Mouse (Mus musculus): ENCODE data around the gene Lrrc7. TPM values are rescaled to one million over a fixed set of nuclear protein-coding genes. Genes with fewer than 3 reads are reported as not detected.

Gene Lrrc7
- total RNA-seq, 1 experiment, result not detected

GRCm38 (mm10) chr3:158554280-158554679 lies 7.7 kb downstream of the Lrrc7 start:
- no peak for TF ChIP-seq MAFK (IDR thresholded peaks at IDR 0.05; ENCODE audit: insufficient read depth, low read depth, low read length)
- TF ChIP-seq CHD2 (IDR thresholded peaks at IDR 0.05; ENCODE audit: low read depth, low read length), result no peak
- no peak for TF ChIP-seq ZC3H11A (IDR thresholded peaks at IDR 0.05; ENCODE audit: borderline replicate concordance, low read depth, low read length)
- TF ChIP-seq ZNF384 (IDR thresholded peaks at IDR 0.05; ENCODE audit: low read depth, low read length), result no peak
- no peak for TF ChIP-seq HCFC1 (IDR thresholded peaks at IDR 0.05; ENCODE audit: borderline replicate concordance, insufficient read depth, low read length)
- in situ Hi-C loops (cut with MboI; ENCODE audit: low sequenced_read_pairs in 2 of 2, unreplicated experiment in 2 of 2), result no loop called here
- no peak overlapping the region for H3K27ac ChIP-seq (ENCODE audit: insufficient read depth, low read depth, low read length, poor library complexity, severe bottlenecking)
- DNase-seq (ENCODE audit: low read depth, low spot score), result no peak
- H3K4me1 ChIP-seq (ENCODE audit: control insufficient read depth in 2 of 2, insufficient read depth in 2 of 2, low read length in 2 of 2, poor library complexity in 1 of 2), result peaks cover 0 to 2% of the 10 kb centered on the region in 2 experiments; a peak in 1 of 4 replicates
- no peaks in the 10 kb centered on the region for H3K9me3 ChIP-seq (ENCODE audit: control insufficient read depth, insufficient read depth, low read depth, low read length)
- no peak overlapping the region for H3K4me3 ChIP-seq (ENCODE audit: insufficient read depth in 1 of 2, low read depth in 1 of 2, low read length in 2 of 2, poor library complexity in 1 of 2, severe bottlenecking in 1 of 2)
- no peaks in the 10 kb centered on the region for H3K36me3 ChIP-seq (ENCODE audit: control insufficient read depth, insufficient read depth, low read length, poor library complexity, severe bottlenecking)
- no peak overlapping the region for H3K9ac ChIP-seq (ENCODE audit: insufficient read depth, low read depth, low read length, poor library complexity, severe bottlenecking)

GRCm38 (mm10) chr3:158552105-158552504 lies 9.9 kb downstream of the Lrrc7 start:
- Histone ChIP-seq H3K27ac (ENCODE audit: insufficient read depth, low read depth, low read length, poor library complexity, severe bottlenecking) (no peak overlapping the region), H3K4me1 (ENCODE audit: control insufficient read depth in 2 of 2, insufficient read depth in 2 of 2, low read length in 2 of 2, poor library complexity in 1 of 2) (no peaks in the 10 kb centered on the region; a peak in 1 of 4 replicates), H3K4me3 (ENCODE audit: insufficient read depth in 1 of 2, low read depth in 1 of 2, low read length in 2 of 2, poor library complexity in 1 of 2, severe bottlenecking in 1 of 2) (no peak overlapping the region), H3K9ac (ENCODE audit: insufficient read depth, low read depth, low read length, poor library complexity, severe bottlenecking) (no peak overlapping the region), H3K9me3 (ENCODE audit: control insufficient read depth, insufficient read depth, low read depth, low read length) (no peaks in the 10 kb centered on the region), H3K36me3 (ENCODE audit: control insufficient read depth, insufficient read depth, low read length, poor library complexity, severe bottlenecking) (no peaks in the 10 kb centered on the region)
- no peak for TF ChIP-seq HCFC1 (IDR thresholded peaks at IDR 0.05; ENCODE audit: borderline replicate concordance, insufficient read depth, low read length)
- no peak for TF ChIP-seq ZC3H11A (IDR thresholded peaks at IDR 0.05; ENCODE audit: borderline replicate concordance, low read depth, low read length)
- TF ChIP-seq MAFK (IDR thresholded peaks at IDR 0.05; ENCODE audit: insufficient read depth, low read depth, low read length), result no peak
- no peak for TF ChIP-seq ZNF384 (IDR thresholded peaks at IDR 0.05; ENCODE audit: low read depth, low read length)
- TF ChIP-seq CHD2 (IDR thresholded peaks at IDR 0.05; ENCODE audit: low read depth, low read length), result no peak
- in situ Hi-C loops (cut with MboI; ENCODE audit: low sequenced_read_pairs in 2 of 2, unreplicated experiment in 2 of 2), result no loop called here
- no peak for DNase-seq (ENCODE audit: low read depth, low spot score)

DNA sequence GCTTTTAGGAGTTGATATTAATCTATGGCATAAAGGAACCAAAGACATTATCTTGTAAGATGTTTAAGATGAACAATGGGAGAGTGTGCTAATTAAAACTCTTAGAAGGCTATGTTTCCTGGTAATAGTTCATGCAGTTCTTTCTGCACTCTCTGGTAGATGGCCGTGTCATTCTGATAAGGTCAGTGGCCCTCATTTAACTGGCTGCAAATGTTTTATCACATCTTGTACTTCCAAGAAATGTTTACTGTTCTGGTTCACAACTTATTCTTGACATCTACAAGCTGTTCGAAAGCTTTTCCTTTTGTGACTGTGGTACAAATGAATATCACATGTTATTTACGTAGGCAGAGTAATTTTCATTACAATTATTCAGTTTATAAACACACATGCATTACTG lies 18.5 kb downstream of the Lrrc7 start:
- no peak for DNase-seq (ENCODE audit: low read depth, low spot score)
- no peak overlapping the region for H3K9ac ChIP-seq (ENCODE audit: insufficient read depth, low read depth, low read length, poor library complexity, severe bottlenecking)
- no peak for TF ChIP-seq CHD2 (IDR thresholded peaks at IDR 0.05; ENCODE audit: low read depth, low read length)
- no peak for TF ChIP-seq HCFC1 (IDR thresholded peaks at IDR 0.05; ENCODE audit: borderline replicate concordance, insufficient read depth, low read length)
- no peak for TF ChIP-seq ZNF384 (IDR thresholded peaks at IDR 0.05; ENCODE audit: low read depth, low read length)
- TF ChIP-seq ZC3H11A (IDR thresholded peaks at IDR 0.05; ENCODE audit: borderline replicate concordance, low read depth, low read length), result no peak
- TF ChIP-seq MAFK (IDR thresholded peaks at IDR 0.05; ENCODE audit: insufficient read depth, low read depth, low read length), result no peak
- no peak overlapping the region for H3K4me3 ChIP-seq (ENCODE audit: insufficient read depth in 1 of 2, low read depth in 1 of 2, low read length in 2 of 2, poor library complexity in 1 of 2, severe bottlenecking in 1 of 2)
- no peak overlapping the region for H3K27ac ChIP-seq (ENCODE audit: insufficient read depth, low read depth, low read length, poor library complexity, severe bottlenecking)
- H3K9me3 ChIP-seq (ENCODE audit: control insufficient read depth, insufficient read depth, low read depth, low read length), result no peaks in the 10 kb centered on the region
- H3K36me3 ChIP-seq (ENCODE audit: control insufficient read depth, insufficient read depth, low read length, poor library complexity, severe bottlenecking), result no peaks in the 10 kb centered on the region
- H3K4me1 ChIP-seq (ENCODE audit: control insufficient read depth in 2 of 2, insufficient read depth in 2 of 2, low read length in 2 of 2, poor library complexity in 1 of 2), result no peaks in the 10 kb centered on the region
- in situ Hi-C loops (cut with MboI; ENCODE audit: low sequenced_read_pairs in 2 of 2, unreplicated experiment in 2 of 2), result no loop called here

GRCm38 (mm10) chr3:158532859-158533258 lies 29.2 kb downstream of the Lrrc7 start:
- no peaks in the 10 kb centered on the region for H3K36me3 ChIP-seq (ENCODE audit: control insufficient read depth, insufficient read depth, low read length, poor library complexity, severe bottlenecking)
- in situ Hi-C loops (cut with MboI; ENCODE audit: low sequenced_read_pairs in 2 of 2, unreplicated experiment in 2 of 2), result no loop called here
- H3K4me1 ChIP-seq (ENCODE audit: control insufficient read depth in 2 of 2, insufficient read depth in 2 of 2, low read length in 2 of 2, poor library complexity in 1 of 2), result no peaks in the 10 kb centered on the region
- H3K27ac ChIP-seq (ENCODE audit: insufficient read depth, low read depth, low read length, poor library complexity, severe bottlenecking), result no peak overlapping the region
- no peak overlapping the region for H3K4me3 ChIP-seq (ENCODE audit: insufficient read depth in 1 of 2, low read depth in 1 of 2, low read length in 2 of 2, poor library complexity in 1 of 2, severe bottlenecking in 1 of 2)
- H3K9me3 ChIP-seq (ENCODE audit: control insufficient read depth, insufficient read depth, low read depth, low read length), result no peaks in the 10 kb centered on the region
- no peak for TF ChIP-seq CHD2 (IDR thresholded peaks at IDR 0.05; ENCODE audit: low read depth, low read length)
- no peak for TF ChIP-seq ZNF384 (IDR thresholded peaks at IDR 0.05; ENCODE audit: low read depth, low read length)
- no peak for TF ChIP-seq ZC3H11A (IDR thresholded peaks at IDR 0.05; ENCODE audit: borderline replicate concordance, low read depth, low read length)
- DNase-seq (ENCODE audit: low read depth, low spot score), result no peak
- no peak overlapping the region for H3K9ac ChIP-seq (ENCODE audit: insufficient read depth, low read depth, low read length, poor library complexity, severe bottlenecking)

DNA sequence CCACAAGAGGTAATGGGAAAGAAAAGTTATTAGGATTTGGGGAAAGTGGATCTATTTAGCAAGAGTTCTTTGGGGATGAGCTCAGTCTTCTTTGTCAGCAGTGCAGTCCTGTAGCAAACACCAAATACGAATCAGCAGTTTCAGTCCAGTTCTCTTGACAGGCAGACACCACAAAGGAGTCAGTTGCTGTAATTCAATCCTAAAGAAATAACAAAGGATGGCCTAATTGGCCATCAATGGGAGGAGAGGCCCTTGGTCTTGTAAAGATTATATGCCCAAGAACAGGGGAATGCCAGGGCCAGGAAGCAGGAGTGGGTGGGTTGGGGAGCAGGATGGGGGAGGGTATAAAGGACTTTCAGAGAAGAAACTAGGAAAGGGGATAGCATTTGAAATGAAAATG lies 33.5 kb downstream of the Lrrc7 start:
- Histone ChIP-seq H3K9ac (ENCODE audit: insufficient read depth, low read depth, low read length, poor library complexity, severe bottlenecking) (no peak overlapping the region), H3K9me3 (ENCODE audit: control insufficient read depth, insufficient read depth, low read depth, low read length) (no peaks in the 10 kb centered on the region), H3K36me3 (ENCODE audit: control insufficient read depth, insufficient read depth, low read length, poor library complexity, severe bottlenecking) (no peaks in the 10 kb centered on the region), H3K4me1 (ENCODE audit: control insufficient read depth in 2 of 2, insufficient read depth in 2 of 2, low read length in 2 of 2, poor library complexity in 1 of 2) (no peaks in the 10 kb centered on the region), H3K27ac (ENCODE audit: insufficient read depth, low read depth, low read length, poor library complexity, severe bottlenecking) (no peak overlapping the region), H3K4me3 (ENCODE audit: insufficient read depth in 1 of 2, low read depth in 1 of 2, low read length in 2 of 2, poor library complexity in 1 of 2, severe bottlenecking in 1 of 2) (no peak overlapping the region)
- in situ Hi-C loops (cut with MboI; ENCODE audit: low sequenced_read_pairs in 2 of 2, unreplicated experiment in 2 of 2), result no loop called here
- TF ChIP-seq HCFC1 (IDR thresholded peaks at IDR 0.05; ENCODE audit: borderline replicate concordance, insufficient read depth, low read length) (no peak), CHD2 (IDR thresholded peaks at IDR 0.05; ENCODE audit: low read depth, low read length) (no peak), ZNF384 (IDR thresholded peaks at IDR 0.05; ENCODE audit: low read depth, low read length) (no peak), MAFK (IDR thresholded peaks at IDR 0.05; ENCODE audit: insufficient read depth, low read depth, low read length) (no peak; the same call in 1 of the 2 replicates), ZC3H11A (IDR thresholded peaks at IDR 0.05; ENCODE audit: borderline replicate concordance, low read depth, low read length) (no peak)
- DNase-seq (ENCODE audit: low read depth, low spot score), result peak; percentile 13
